Mouse (Mus musculus): Measurements from ENCODE around the gene Gimap9. TPM values are rescaled to one million over a fixed set of nuclear protein-coding genes. Genes with fewer than 3 reads are reported as not detected.
"Not testable (repeated sequence)": the region's sequence is repeated elsewhere in the genome, so short reads cannot be mapped to it uniquely, and the experiment has no call there.

Gimap9 gene
- polyA plus RNA-seq, 1 experiment from 2014 or later, result 3.7 TPM

DNA sequence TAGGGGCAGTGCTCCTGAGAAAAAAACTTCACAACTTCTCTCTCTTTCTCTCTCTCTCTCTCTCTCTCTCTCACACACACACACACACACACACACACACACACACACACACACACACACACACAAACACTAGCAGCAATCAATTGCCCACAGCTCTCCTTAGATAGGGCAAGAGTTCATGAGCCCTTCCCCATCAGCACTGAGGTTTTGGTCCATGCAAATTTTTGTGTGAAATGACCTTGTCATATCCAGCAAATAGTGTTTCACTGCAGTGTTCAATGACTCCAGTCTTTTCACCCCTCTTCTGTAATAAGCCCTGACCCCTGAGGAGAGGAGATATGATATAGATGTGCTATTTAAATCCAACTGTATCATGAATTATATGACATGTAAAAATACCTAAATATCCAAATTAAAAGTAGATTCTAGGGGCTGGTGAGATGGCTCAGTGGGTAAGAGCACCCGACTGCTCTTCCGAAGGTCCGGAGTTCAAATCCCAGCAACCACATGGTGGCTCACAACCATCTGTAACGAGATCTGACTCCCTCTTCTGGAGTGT, 7.4 kb downstream of the Gimap9 start:
- H3K4me1 ChIP-seq; H3K9ac ChIP-seq; H3K27me3 ChIP-seq; ATAC-seq (ENCODE audit: low FRiP score); H3K9me3 ChIP-seq (replicated peaks); H3K4me2 ChIP-seq (replicated peaks); H3K36me3 ChIP-seq; H3K4me3 ChIP-seq; H3K27ac ChIP-seq: not testable (repeated sequence)
- WGBS, result 93% methylated on average over 4 of the region's 4 CpGs

DNA sequence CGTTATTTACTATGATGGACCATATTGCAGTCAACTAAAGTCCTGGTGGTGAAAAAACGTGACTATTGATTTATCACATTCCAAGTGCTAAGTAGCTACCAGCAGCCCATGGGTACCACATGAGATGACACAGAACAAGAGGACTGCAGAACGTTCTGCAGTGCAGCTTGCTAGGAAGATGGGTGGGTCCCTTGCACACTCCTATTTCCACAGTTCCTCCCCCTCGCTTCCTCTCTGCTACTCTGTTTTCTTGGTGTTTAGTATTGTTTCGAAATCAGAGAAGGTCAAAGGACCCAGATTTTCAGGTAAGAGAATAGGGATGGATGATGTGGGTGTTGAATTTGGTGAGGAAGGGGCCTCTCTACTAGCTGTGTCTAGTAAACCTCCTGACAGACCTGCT, 8.4 kb downstream of the Gimap9 start, which contains the start of gene Gimap4:
Gimap4 (plus strand) TSS at position 231 of the 400 bp plus-strand sequence.
- no peak within 1 kb of the TSS for H3K9ac ChIP-seq
- 81% methylated on average over 5 of the region's 5 CpGs for WGBS
- H3K9me3 ChIP-seq (replicated peaks), result no peaks in the 10 kb centered on the region
- no peaks in the 10 kb centered on the region for H3K36me3 ChIP-seq
- no peaks in the 10 kb centered on the region for H3K4me1 ChIP-seq
- no peaks in the 10 kb centered on the region for H3K27me3 ChIP-seq
- no peak within 1 kb of the TSS for H3K4me2 ChIP-seq (replicated peaks)
- H3K27ac ChIP-seq, result no peak within 1 kb of the TSS
- no peak within 1 kb of the TSS for H3K4me3 ChIP-seq
- no peak for ATAC-seq (ENCODE audit: low FRiP score)

DNA sequence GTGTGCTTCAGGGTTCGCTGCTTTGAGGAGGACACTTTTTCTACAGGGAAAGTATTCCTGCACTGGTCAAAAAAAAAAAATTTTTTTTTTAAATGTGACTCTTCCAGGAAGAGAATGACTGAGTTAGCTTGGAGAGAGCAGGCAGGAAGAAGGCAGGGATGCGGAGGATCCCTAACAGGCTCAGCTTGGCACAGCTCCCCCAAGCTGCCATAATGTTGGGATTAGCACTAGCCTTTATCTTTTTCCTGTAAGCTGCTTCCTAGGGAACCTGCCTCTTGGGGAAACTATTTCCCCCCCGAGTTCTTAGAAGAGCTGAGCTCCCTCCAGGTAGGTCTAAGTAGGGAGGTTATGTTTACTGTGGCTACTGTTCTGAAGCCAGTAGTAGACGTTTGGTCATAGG, 8.9 kb downstream of the Gimap9 start:
- Histone ChIP-seq H3K27me3 (no peaks in the 10 kb centered on the region), H3K4me1 (no peaks in the 10 kb centered on the region), H3K9me3 (replicated peaks) (no peaks in the 10 kb centered on the region), H3K4me2 (replicated peaks) (no peak overlapping the region), H3K4me3 (no peak overlapping the region), H3K36me3 (no peaks in the 10 kb centered on the region), H3K27ac (no peak overlapping the region), H3K9ac (no peak overlapping the region)
- 65% methylated on average over 4 of the region's 4 CpGs for WGBS
- ATAC-seq (ENCODE audit: low FRiP score), result no peak

DNA sequence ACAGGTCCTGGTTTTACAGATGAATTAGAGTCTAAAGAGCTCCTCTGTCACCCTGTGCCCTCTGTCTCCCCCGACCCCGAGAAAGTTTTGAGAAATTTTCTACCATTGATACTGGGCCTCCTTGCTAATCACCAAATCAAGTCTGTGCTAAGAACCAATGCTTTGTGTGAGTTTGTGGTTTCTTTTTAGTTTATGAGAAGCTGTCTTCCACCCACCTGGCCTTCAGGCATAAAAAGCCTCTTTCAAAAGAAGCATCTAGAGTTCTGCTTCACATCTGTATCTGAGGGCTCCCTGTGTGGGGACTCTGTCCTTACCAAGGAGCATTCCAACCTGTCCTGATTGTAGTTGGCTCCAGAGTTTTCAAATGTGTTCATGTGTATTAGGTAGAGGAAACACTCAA, 9.3 kb downstream of the Gimap9 start:
- Histone ChIP-seq H3K4me1 (no peaks in the 10 kb centered on the region), H3K36me3 (no peaks in the 10 kb centered on the region), H3K4me3 (no peak overlapping the region), H3K9ac (no peak overlapping the region), H3K27me3 (no peaks in the 10 kb centered on the region), H3K27ac (no peak overlapping the region), H3K9me3 (replicated peaks) (no peaks in the 10 kb centered on the region), H3K4me2 (replicated peaks) (no peak overlapping the region)
- no peak for ATAC-seq (ENCODE audit: low FRiP score)
- 92% methylated on average over 2 of the region's 2 CpGs for WGBS

DNA sequence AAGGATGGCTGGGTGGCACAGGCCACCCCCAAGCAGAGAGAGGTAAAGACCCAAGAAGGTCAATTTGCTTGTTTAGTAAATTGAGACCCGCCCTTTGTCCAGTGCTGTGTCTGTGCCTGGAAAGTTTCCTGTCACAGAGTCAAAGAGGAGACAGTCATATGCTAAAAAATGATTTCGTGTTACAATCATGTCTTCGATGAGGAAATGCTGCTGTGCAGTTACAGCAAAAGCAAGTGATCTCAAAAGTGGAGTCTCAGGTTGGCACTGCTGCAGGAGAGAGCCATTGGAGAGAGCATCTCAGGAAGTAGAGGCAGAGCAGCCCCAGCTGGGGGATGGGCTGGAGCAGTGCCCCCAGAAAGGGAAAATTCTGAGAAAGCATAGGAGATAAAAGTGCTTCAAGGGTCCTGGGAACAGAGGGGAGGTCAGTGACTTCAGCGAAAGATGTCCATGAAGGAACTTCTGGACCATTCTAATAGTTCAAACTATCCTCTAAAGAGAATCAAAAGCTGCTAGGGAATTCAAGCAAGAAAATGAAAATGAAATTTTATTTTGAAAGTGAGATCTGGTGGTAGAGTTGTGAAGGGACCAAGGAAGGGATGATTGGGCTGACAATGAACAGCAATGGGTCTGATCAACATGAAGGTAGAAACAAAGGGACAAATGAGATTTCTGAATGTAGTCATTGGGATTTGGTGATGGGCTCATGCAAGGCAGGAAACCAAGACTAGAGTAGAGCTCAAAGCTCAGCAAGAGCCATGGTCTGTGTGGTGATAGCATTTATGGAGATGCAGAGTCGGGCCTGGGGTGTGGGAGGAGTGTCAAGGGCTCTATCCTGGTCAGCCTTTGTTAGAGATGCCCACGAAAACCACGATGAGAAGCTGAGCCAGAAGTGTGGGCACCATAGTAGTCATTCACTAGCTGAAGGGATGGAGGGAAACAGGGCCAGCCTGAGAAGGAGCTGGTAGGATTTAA, 10.1 kb downstream of the Gimap9 start:
- 86% methylated on average over 7 of the region's 7 CpGs for WGBS
- Histone ChIP-seq H3K4me2 (replicated peaks) (no peak overlapping the region), H3K4me1 (no peaks in the 10 kb centered on the region), H3K36me3 (no peaks in the 10 kb centered on the region), H3K9ac (no peak overlapping the region), H3K4me3 (no peak overlapping the region), H3K9me3 (replicated peaks) (no peaks in the 10 kb centered on the region), H3K27ac (no peak overlapping the region), H3K27me3 (no peaks in the 10 kb centered on the region)
- no peak for ATAC-seq (ENCODE audit: low FRiP score)

DNA sequence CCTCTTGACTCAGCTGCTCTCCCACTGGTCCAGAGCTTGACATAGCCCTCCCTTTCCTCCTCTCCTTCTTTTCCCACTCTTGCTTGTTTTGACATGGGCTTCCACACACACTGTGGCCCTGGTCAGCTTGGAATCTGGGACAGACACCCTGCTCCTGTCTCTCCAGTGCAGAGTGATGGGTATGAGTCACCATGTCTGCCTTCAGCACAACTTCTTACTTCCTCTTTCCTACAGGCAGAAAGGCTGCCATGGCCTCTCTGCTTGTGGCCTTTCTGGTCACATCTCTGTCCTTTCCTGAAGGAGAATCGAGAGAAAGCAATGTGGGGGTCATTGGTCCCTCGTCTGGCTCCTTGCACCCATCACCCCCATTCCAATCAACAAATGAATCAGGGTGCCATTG, 11.1 kb downstream of the Gimap9 start:
- no peaks in the 10 kb centered on the region for H3K9me3 ChIP-seq (replicated peaks)
- H3K4me1 ChIP-seq, result no peaks in the 10 kb centered on the region
- WGBS, result 78% methylated on average over 2 of the region's 2 CpGs
- no peak overlapping the region for H3K9ac ChIP-seq
- no peak overlapping the region for H3K4me3 ChIP-seq
- no peak overlapping the region for H3K27ac ChIP-seq
- ATAC-seq (ENCODE audit: low FRiP score), result no peak
- no peaks in the 10 kb centered on the region for H3K27me3 ChIP-seq
- no peak overlapping the region for H3K4me2 ChIP-seq (replicated peaks)
- H3K36me3 ChIP-seq, result no peaks in the 10 kb centered on the region

DNA sequence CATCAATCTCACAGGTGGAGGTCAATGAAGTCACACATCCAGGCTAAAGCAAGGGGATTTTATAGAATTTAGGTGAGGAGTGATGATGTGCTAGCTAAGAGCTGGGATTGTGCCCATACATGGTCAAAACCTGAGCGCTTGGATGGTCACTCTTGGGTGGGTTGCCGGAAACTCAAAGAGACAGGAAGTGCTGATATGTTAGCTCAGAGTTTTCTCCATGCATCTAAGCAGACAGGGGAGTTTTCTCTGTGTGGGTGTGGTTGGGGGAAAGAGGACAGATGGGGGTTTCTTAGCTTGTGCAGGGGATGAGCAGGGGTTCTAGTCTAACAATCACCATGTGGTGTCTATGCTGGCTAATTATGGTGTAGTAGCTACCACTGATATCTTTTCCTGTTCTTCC, 13.4 kb downstream of the Gimap9 start:
- Histone ChIP-seq H3K9me3 (replicated peaks) (no peaks in the 10 kb centered on the region), H3K27ac (no peak overlapping the region), H3K36me3 (no peaks in the 10 kb centered on the region), H3K4me3 (no peak overlapping the region), H3K4me1 (no peaks in the 10 kb centered on the region), H3K9ac (no peak overlapping the region), H3K4me2 (replicated peaks) (no peak overlapping the region), H3K27me3 (no peaks in the 10 kb centered on the region)
- WGBS, result 84% methylated on average over 2 of the region's 2 CpGs
- no peak for ATAC-seq (ENCODE audit: low FRiP score)

DNA sequence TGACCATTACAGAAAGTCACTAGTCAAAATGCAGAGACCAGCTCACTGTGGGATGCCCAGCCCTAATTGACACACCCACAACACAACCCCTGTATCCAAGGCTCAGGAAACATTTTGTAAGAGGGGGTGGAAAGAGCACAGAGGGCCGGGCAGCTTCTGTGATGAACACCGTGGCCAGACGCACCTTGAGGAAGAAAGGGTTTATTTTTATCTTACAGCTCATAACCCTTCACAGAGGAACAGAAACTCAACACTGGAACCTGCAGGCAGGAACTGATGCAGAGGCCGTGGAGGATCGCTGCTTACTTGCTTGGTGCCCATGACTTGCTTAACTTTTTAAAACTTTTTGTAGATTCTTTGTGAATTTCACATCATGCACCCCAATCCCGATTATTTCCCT, 17.0 kb downstream of the Gimap9 start:
- H3K9me3 ChIP-seq (replicated peaks), result no peaks in the 10 kb centered on the region
- no peak for ATAC-seq (ENCODE audit: low FRiP score)
- 90% methylated on average over 6 of the region's 6 CpGs for WGBS

DNA sequence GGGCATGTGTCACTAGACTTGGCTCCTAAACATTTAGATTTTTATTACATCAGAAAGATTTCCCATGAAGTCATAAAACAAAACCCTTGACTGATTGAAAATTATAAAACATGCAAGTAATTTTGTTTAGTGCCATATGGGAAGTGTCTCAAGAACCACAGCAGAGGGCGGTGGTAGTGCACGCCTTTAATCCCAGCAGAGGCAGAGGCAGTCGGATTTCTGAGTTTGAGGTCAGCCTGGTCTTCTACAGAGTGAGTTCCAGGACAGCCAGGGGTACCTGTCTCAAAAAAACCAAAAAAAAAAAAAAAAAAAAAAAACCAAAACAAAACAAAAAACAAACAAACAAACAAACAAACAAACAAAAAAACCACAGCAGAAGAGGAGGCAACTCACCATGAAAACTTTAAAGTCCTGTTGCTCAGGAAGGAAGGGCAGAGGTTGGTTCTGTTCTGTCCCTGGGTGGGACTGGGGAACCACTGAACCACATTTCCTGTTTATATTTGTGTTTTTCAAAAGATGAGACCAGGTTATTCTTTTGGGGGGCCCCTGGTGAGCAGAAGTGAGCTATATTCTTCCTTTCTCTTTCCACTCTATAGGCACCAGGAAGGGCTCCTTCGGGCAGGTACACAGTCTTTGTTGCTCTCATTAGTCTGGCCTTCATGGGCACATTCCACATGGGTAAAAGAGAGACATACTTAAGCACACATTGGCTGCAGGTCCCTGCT, 21.1 kb downstream of the Gimap9 start:
- H3K9me3 ChIP-seq (replicated peaks), result no peaks in the 10 kb centered on the region
- no peak overlapping the region for H3K9ac ChIP-seq
- ATAC-seq (ENCODE audit: low FRiP score), result no peak
- no peaks in the 10 kb centered on the region for H3K36me3 ChIP-seq
- H3K4me3 ChIP-seq, result no peak overlapping the region
- WGBS, result 87% methylated on average over 4 of the region's 4 CpGs
- no peaks in the 10 kb centered on the region for H3K4me1 ChIP-seq
- no peak overlapping the region for H3K4me2 ChIP-seq (replicated peaks)
- H3K27me3 ChIP-seq, result no peaks in the 10 kb centered on the region
- H3K27ac ChIP-seq, result no peak overlapping the region; the same call in 1 of the 2 replicates

More for the DNA sequence above, 17.0 kb downstream of the Gimap9 start:
- Histone ChIP-seq H3K27me3 (no peaks in the 10 kb centered on the region), H3K4me2 (replicated peaks) (no peak overlapping the region), H3K9ac (no peak overlapping the region), H3K4me3 (no peak overlapping the region), H3K4me1 (no peaks in the 10 kb centered on the region), H3K27ac (no peak overlapping the region), H3K36me3 (no peaks in the 10 kb centered on the region)

DNA sequence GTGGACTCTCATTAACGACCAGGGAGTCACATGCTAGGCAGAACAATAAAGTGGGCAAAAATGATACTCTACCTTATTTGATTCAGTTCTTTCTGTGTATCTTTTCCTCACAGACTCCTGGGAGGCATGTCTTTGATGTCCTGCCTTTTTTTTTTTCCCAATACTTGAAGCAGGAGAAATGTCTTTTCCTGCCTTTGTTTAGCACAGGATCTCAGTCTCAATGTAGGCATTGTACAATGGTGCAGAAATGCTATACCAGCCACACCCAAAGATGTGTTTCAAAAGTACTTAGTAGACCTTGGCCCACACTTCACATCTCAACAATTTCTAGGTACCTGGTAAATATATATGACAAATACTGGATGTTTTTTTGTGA, 21.6 kb downstream of the Gimap9 start:
- no peaks in the 10 kb centered on the region for H3K36me3 ChIP-seq
- H3K4me1 ChIP-seq, result no peaks in the 10 kb centered on the region
- 71% methylated on average over 1 of the region's 1 CpGs for WGBS
- no peak overlapping the region for H3K9ac ChIP-seq
- no peak overlapping the region for H3K4me3 ChIP-seq
- ATAC-seq (ENCODE audit: low FRiP score), result no peak
- no peak overlapping the region; the same call in 1 of the 2 replicates for H3K27ac ChIP-seq
- no peaks in the 10 kb centered on the region for H3K9me3 ChIP-seq (replicated peaks)
- H3K27me3 ChIP-seq, result no peaks in the 10 kb centered on the region
- H3K4me2 ChIP-seq (replicated peaks), result no peak overlapping the region

DNA sequence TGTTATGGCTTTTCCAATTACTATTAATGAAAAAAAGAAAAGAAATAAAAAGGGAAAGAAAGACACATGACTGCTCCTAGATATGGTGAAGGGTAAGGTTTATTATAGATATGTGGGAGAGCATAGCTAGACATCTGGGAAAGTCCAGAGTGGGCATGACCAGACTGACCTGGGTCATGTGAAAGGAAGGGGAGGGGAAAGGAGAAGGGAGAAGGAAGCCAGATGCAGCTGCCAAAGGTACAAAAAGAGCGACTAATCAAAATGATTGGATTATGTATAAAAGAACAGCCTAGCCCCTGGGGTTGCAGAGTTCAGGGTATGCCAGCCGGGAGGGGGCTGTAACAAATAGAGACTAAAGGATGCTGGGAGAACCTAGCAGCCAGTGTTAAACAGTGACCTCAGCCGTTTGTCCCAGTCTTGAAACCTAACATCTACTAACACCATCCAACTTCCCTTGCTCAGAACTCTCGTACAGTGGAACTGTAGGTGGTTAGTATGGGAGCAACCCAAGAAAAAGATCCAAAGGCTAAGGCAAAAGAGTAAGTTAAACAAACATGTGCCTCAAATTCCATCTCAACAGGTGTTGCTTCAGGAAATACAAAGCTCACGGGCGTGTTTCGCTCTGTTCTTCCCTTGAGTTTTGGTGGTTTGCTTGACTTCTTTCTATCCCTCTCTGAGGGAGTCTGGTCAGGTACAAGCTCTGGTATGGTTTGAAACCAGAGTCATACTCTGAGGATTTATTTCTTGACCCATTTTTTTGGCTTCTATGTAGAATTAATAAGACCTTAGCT, 22.3 kb downstream of the Gimap9 start:
- Histone ChIP-seq H3K4me1 (no peaks in the 10 kb centered on the region), H3K4me3 (no peak overlapping the region), H3K9ac (no peak overlapping the region), H3K36me3 (no peaks in the 10 kb centered on the region), H3K27me3 (no peaks in the 10 kb centered on the region), H3K9me3 (replicated peaks) (no peaks in the 10 kb centered on the region), H3K4me2 (replicated peaks) (no peak overlapping the region), H3K27ac (no peak overlapping the region)
- no peak for ATAC-seq (ENCODE audit: low FRiP score)
- WGBS, result 86% methylated on average over 7 of the region's 7 CpGs

DNA sequence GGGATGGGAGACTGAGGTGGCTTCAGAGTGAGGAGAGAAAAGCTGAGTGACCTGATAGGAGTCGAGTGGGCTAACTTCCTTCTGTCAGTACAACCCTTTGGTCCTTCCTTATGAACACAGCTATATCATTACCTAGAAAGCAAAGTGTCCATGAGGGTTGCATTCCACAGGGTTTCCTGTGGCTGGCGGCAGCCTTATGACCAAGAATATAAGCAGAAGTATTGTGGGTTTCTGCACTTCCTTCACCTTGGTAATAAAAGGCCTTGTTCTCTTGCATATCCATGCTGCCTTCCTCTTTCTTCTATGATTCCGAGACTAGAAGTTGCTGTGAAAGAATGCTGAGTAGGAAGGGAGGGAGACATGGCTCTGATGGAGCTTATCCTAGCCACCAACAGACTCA, 23.0 kb downstream of the Gimap9 start:
- Histone ChIP-seq H3K27me3 (no peaks in the 10 kb centered on the region), H3K4me3 (no peak overlapping the region), H3K9me3 (replicated peaks) (no peaks in the 10 kb centered on the region), H3K27ac (no peak overlapping the region), H3K4me2 (replicated peaks) (no peak overlapping the region), H3K36me3 (no peaks in the 10 kb centered on the region), H3K4me1 (no peaks in the 10 kb centered on the region), H3K9ac (no peak overlapping the region)
- ATAC-seq (ENCODE audit: low FRiP score), result no peak
- 84% methylated on average over 3 of the region's 3 CpGs for WGBS

Data from hindbrain, embryonic 12.5 days (tissue).